Comparison of ENCODE assay signal across 8 mouse cellular contexts in genomic region chr9:21852128-21853091, GRCm38 (mm10). TPM values are rescaled to one million over a fixed set of nuclear protein-coding genes. Genes with fewer than 3 reads are reported as not detected.
DNase-seq lines count a peak whose midpoint lies in the region; ATAC-seq and TF ChIP-seq lines count a peak whose summit lies in the region.

TSS of gene Dock6 (minus strand) at chr9:21852635.

- under 1% methylated on average over 63 of the region's 68 CpGs for WGBS in hindbrain, postnatal 0 days
- WGBS in macrophage (ENCODE audit: missing documents): 4% methylated on average over 67 of the region's 68 CpGs

- intact Hi-C loops in left cerebral cortex, adult 2 months (cut with DNase I): no loop called here

- no peaks in the 10 kb centered on the region for H3K9me3 ChIP-seq in hindbrain, postnatal 0 days (ENCODE audit: low read length)

- H3K79me2 ChIP-seq in macrophage (ENCODE audit: inconsistent target): no peaks in the 10 kb centered on the region

- TF ChIP-seq CTCF in hindbrain, postnatal 0 days (IDR thresholded peaks at IDR 0.05; ENCODE audit: low read depth): no peak
- no peak for TF ChIP-seq CTCF in left cerebral cortex, adult 2 months (IDR thresholded peaks at IDR 0.05)

- peak within 1 kb of the TSS; percentile 74 for H3K27ac ChIP-seq in hindbrain, postnatal 0 days
- H3K27ac ChIP-seq in left cerebral cortex, adult 2 months: peak within 1 kb of the TSS; percentile 79
- H3K27ac ChIP-seq in macrophage: no peak within 1 kb of the TSS

- H3K4me1 ChIP-seq in hindbrain, postnatal 0 days (ENCODE audit: insufficient read depth, low read length): no peaks in the 10 kb centered on the region

- no peaks in the 10 kb centered on the region for H3K27me3 ChIP-seq in hindbrain, postnatal 0 days (ENCODE audit: insufficient read depth, low read length)

- H3K9ac ChIP-seq in hindbrain, postnatal 0 days (replicated peaks; ENCODE audit: low read length): peak within 1 kb of the TSS; percentile 57

- H3K36me3 ChIP-seq in hindbrain, postnatal 0 days (ENCODE audit: insufficient read depth, low read length): no peaks in the 10 kb centered on the region
- no peaks in the 10 kb centered on the region for H3K36me3 ChIP-seq in macrophage (ENCODE audit: inconsistent target)

- DNase-seq in ZHBTc4 (ENCODE audit: low read depth, low spot score): peak; percentile 97
- peak; percentile 76 to 81 for DNase-seq in gastrocnemius, adult 8-10 months (ENCODE audit: low spot score in 2 of 2)
- peak; percentile 87 for DNase-seq in hindbrain, postnatal 0 days (ENCODE audit: low spot score)
- peak; percentile 70 to 75 for DNase-seq in left cerebral cortex, adult 2 months (ENCODE audit: extremely low spot score in 1 of 2, low spot score in 2 of 2)
- peak; percentile 73 for DNase-seq in retina, postnatal 7 days (ENCODE audit: low read depth, low spot score)
- DNase-seq in urinary bladder, adult 2 months (ENCODE audit: low spot score): peak; percentile 75

- peak; percentile 96 for ATAC-seq in common myeloid progenitor, adult 5-6 weeks (replicated peaks; ENCODE audit: low read depth, poor library complexity, severe bottlenecking)
- ATAC-seq in hindbrain, postnatal 0 days: peak; percentile 95

- peak within 1 kb of the TSS; percentile 59 for H3K4me3 ChIP-seq in hindbrain, postnatal 0 days (ENCODE audit: low read length)
- peak within 1 kb of the TSS; percentile 64 for H3K4me3 ChIP-seq in left cerebral cortex, adult 2 months
- H3K4me3 ChIP-seq in macrophage (ENCODE audit: inconsistent target): peak within 1 kb of the TSS; percentile 26; the same call in 1 of the 2 replicates

- H3K4me2 ChIP-seq in hindbrain, postnatal 0 days (ENCODE audit: low read depth, low read length): peak within 1 kb of the TSS; percentile 65

RNA-seq across cellular contexts. Expression of gene Dock6, which starts in this region (rescaled TPM):
- 1.8 and 2.7 TPM in 2 replicates for total RNA-seq in common myeloid progenitor, adult 5-6 weeks (2017)
- 1 to 10 TPM; 4.7 to 8.3 (median 5.2) TPM for total RNA-seq in gastrocnemius, adult 8-10 months (2022)
- total RNA-seq in hindbrain, postnatal 0 days (2014; rRNA removed): 15.6 and 20.6 TPM in 2 replicates
- polyA plus RNA-seq in hindbrain, postnatal 0 days (2015; fragmentation: Nextera tagmentation; extraction: Ambion mirVana): 11.5 and 11.7 TPM in 2 replicates
- total RNA-seq in left cerebral cortex, adult 2 months (2021): 10 to 100 TPM; 15.8 to 18.1 TPM
- total RNA-seq in macrophage (2018; cell fraction: chromatin; rRNA removed): 10 to 100 TPM; 10.3 to 64.3 (median 28.7) TPM
- 1 to 10 TPM in 25 of 26 experiments, under 1 TPM in 1; 0.97 to 5.1 (median 2.3) TPM for total RNA-seq in macrophage (2018; cell fraction: cytosol; rRNA removed)
- 10 to 100 TPM in 13 of 26 experiments, 1 to 10 TPM in 13; 3.6 to 22.3 (median 10.7) TPM for total RNA-seq in macrophage (2018; cell fraction: nucleus; rRNA removed)
- polyA plus RNA-seq in macrophage (2018): 1.8 to 4.1 TPM (median 3.4 TPM) in 3 replicates
- polyA plus RNA-seq in urinary bladder, adult 2 months (2012; rRNA removed): 89.2 and 102 TPM in 2 replicates
